Mouse (Mus musculus): ENCODE data around the gene H2-Ke6. TPM values are rescaled to one million over a fixed set of nuclear protein-coding genes. Genes with fewer than 3 reads are reported as not detected.

H2-Ke6 gene
- total and polyA plus RNA-seq, 2 experiments, result 80.5 to 162 TPM

DNA sequence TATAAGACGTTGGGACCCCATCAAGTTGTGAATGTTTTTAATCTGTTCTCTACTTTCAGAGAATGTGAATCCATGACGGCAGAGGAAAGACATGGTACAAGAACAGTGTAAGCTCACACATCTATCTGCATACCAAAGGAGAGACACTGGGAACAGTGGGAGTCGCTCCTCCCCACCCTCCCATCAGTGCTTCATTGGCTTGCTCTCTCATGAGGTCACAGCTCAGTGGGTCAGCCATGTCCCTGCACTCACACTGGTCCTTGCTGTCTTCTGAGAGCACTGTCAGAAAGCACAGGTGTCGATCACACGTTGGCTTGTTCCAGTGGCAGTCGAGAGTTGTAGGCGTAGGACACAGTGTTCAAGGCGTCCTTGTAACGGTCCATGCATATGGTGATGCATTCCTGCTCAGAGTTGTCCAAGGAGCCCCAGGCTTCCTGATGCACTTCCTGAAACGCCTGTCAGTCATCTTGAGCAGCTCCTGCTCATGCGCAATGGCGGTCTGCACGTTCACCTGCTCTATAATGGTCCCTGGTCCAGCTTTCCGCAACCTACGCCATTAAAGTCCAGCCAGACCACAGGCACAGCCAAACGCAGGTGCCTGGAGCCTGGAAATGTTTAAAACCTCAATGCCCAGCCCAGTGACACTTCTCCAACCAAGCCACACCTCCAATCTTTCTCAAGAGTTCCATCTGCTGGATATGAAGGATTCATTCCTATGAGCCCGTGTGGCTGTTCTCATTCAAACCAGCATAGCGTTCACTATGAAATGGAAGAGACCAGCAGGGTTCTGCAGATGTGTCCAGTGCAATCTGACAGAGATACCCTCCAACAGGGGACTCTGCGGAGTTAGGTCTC is 47.5 kb downstream of the H2-Ke6 start:
- H3K36me3 ChIP-seq (ENCODE audit: control insufficient read depth, insufficient read depth, low read length), result no peaks in the 10 kb centered on the region
- WGBS, result 64% methylated on average over 19 of the region's 19 CpGs
- H3K4me3 ChIP-seq (ENCODE audit: insufficient read depth, low read depth, low read length), result no peak overlapping the region
- no peak overlapping the region for H3K9ac ChIP-seq (ENCODE audit: low read depth, low read length)
- peak overlapping the region; percentile 69 for H3K27ac ChIP-seq (replicated peaks; ENCODE audit: insufficient read depth, low read depth, low read length)
- peaks cover 3% of the 10 kb centered on the region; the same call in 1 of the 2 replicates for H3K79me2 ChIP-seq (ENCODE audit: control insufficient read depth, insufficient read depth, low read length)
- H3K27me3 ChIP-seq (ENCODE audit: control insufficient read depth, insufficient read depth, low read length), result no peaks in the 10 kb centered on the region
- no peak for TF ChIP-seq POLR2A (IDR thresholded peaks at IDR 0.05; ENCODE audit: extremely low read depth, insufficient read depth, low read length)
- peaks cover 17% of the 10 kb centered on the region for H3K4me1 ChIP-seq (ENCODE audit: control insufficient read depth, insufficient read depth, low read length)
- peak; percentile 71 for DNase-seq (ENCODE audit: extremely low read depth, low read depth, low spot score)

DNA sequence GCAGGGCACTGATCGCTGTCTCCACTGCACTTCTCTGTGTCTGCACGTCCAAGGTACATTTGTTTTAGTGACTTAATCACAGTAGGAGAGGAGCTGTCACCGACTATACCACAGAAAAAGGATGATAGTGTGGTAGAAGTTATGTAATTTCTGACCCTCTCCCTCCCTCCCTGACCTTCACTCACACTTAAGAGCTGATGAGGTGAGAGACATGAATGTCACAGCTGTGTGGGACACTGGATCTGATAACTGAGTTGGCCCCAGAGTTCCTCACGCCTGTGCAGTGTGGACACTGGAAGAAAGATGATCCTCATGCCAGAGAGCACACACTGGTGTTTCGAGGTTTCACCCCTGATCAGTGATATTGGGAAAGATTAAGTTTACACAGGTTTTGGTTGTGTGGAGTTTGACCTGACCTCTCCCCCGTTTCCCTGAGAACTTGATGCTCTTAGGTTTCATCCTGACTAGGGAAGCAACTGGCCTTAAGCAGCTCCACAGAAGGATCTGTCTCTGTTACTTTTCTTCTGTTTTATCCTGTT is 48.3 kb downstream of the H2-Ke6 start:
- Histone ChIP-seq H3K27me3 (ENCODE audit: control insufficient read depth, insufficient read depth, low read length) (no peaks in the 10 kb centered on the region), H3K9ac (ENCODE audit: low read depth, low read length) (peak overlapping the region; percentile 27; the same call in 1 of the 2 replicates), H3K36me3 (ENCODE audit: control insufficient read depth, insufficient read depth, low read length) (no peaks in the 10 kb centered on the region; the same call in 1 of the 2 replicates), H3K4me3 (ENCODE audit: insufficient read depth, low read depth, low read length) (no peak overlapping the region), H3K79me2 (ENCODE audit: control insufficient read depth, insufficient read depth, low read length) (peaks cover 3% of the 10 kb centered on the region; the same call in 1 of the 2 replicates), H3K4me1 (ENCODE audit: control insufficient read depth, insufficient read depth, low read length) (peaks cover 17% of the 10 kb centered on the region), H3K27ac (replicated peaks; ENCODE audit: insufficient read depth, low read depth, low read length) (peak overlapping the region; percentile 84)
- WGBS, result 27% methylated on average over 6 of the region's 6 CpGs
- TF ChIP-seq POLR2A (IDR thresholded peaks at IDR 0.05; ENCODE audit: extremely low read depth, insufficient read depth, low read length) (no peak), CTCF (IDR thresholded peaks at IDR 0.05; ENCODE audit: low read depth, low read length) (no peak)
- DNase-seq (ENCODE audit: extremely low read depth, low read depth, low spot score), result peak; percentile 99

DNA sequence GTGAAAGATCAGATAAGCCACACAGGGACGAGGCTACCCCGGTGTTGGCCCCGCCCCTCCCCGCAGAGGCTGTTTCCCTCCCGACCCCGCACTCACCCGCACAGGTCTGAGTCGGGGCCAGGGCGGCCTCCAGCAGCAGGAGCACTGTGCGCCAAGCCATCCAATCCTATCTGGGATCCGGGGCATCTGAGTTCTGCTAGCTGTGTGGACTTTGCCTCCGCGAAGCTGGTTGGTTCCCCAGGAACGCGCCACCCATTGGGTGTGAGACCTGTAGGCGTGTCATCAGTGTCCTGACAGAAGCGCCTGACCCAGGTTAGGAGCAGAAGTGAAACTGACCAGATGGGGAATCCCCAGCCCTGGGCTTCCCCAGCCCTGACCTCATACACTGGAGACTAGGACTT is 49.2 kb downstream of the H2-Ke6 start:
- Histone ChIP-seq H3K79me2 (ENCODE audit: control insufficient read depth, insufficient read depth, low read length) (peaks cover 3% of the 10 kb centered on the region; the same call in 1 of the 2 replicates), H3K4me1 (ENCODE audit: control insufficient read depth, insufficient read depth, low read length) (peaks cover 17% of the 10 kb centered on the region), H3K4me3 (ENCODE audit: insufficient read depth, low read depth, low read length) (peak overlapping the region; percentile 78), H3K9ac (ENCODE audit: low read depth, low read length) (peak overlapping the region; percentile 86), H3K27ac (replicated peaks; ENCODE audit: insufficient read depth, low read depth, low read length) (peak overlapping the region; percentile 84), H3K36me3 (ENCODE audit: control insufficient read depth, insufficient read depth, low read length) (no peaks in the 10 kb centered on the region; the same call in 1 of the 2 replicates), H3K27me3 (ENCODE audit: control insufficient read depth, insufficient read depth, low read length) (no peaks in the 10 kb centered on the region)
- 0% methylated on average over 17 of the region's 17 CpGs for WGBS
- no peak for TF ChIP-seq CTCF (IDR thresholded peaks at IDR 0.05; ENCODE audit: low read depth, low read length)
- peak; percentile 83 for TF ChIP-seq POLR2A (IDR thresholded peaks at IDR 0.05; ENCODE audit: extremely low read depth, insufficient read depth, low read length)
- DNase-seq (ENCODE audit: extremely low read depth, low read depth, low spot score), result peak; percentile 99

DNA sequence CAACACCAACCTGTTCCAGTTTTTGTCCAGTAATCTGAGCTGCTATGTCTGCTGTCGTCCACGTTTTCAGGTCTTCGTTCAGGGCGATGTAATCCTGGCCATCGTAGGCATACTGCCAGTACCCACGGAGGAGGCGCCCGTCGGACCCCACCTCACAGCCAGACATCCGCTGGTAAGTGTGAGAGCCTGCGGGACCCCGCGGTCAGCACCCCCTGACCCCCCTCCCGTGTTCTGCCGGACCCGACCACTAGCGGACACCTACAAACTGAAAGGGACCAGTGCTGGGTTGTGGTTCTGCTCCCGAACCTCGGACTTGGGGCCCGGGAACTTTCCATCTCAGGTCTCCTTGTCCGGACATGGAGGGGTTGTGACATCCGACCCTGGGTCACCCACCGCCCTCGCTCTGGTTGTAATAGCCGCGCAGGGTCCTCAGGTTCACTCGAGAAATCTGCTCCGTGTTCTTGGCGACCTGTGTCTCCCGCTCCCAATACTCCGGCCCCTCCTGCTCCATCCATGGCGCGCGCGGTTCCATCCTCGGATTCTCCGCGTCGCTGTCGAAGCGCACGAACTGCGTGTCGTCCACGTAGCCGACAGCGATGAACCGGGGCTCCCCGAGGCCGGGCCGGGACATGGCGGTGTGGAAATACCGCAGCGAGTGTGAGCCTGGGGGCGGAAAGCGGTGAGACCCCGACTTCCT is 49.9 kb downstream of the H2-Ke6 start:
- peak overlapping the region; percentile 78 for H3K4me3 ChIP-seq (ENCODE audit: insufficient read depth, low read depth, low read length)
- no peak for DNase-seq (ENCODE audit: extremely low read depth, low read depth, low spot score)
- peak overlapping the region; percentile 65 for H3K27ac ChIP-seq (replicated peaks; ENCODE audit: insufficient read depth, low read depth, low read length)
- peaks cover 17% of the 10 kb centered on the region for H3K4me1 ChIP-seq (ENCODE audit: control insufficient read depth, insufficient read depth, low read length)
- peaks cover 3% of the 10 kb centered on the region; the same call in 1 of the 2 replicates for H3K79me2 ChIP-seq (ENCODE audit: control insufficient read depth, insufficient read depth, low read length)
- 2% methylated on average over 57 of the region's 57 CpGs for WGBS
- no peak for TF ChIP-seq POLR2A (IDR thresholded peaks at IDR 0.05; ENCODE audit: extremely low read depth, insufficient read depth, low read length)
- TF ChIP-seq CTCF (IDR thresholded peaks at IDR 0.05; ENCODE audit: low read depth, low read length), result no peak
- H3K9ac ChIP-seq (ENCODE audit: low read depth, low read length), result peak overlapping the region; percentile 86
- no peaks in the 10 kb centered on the region; the same call in 1 of the 2 replicates for H3K36me3 ChIP-seq (ENCODE audit: control insufficient read depth, insufficient read depth, low read length)
- no peaks in the 10 kb centered on the region for H3K27me3 ChIP-seq (ENCODE audit: control insufficient read depth, insufficient read depth, low read length)

Other genes starting within 250 kb of the H2-Ke6 start
Only the 30 nearest of the 33 such genes appear.
- 275 and 294 TPM in 2 replicates for gene Rps28, start 203.5 kb downstream of the H2-Ke6 start, total RNA-seq (2014; rRNA removed)
- gene Rps28, start 203.5 kb downstream of the H2-Ke6 start, polyA plus RNA-seq (2012; rRNA removed), result 374 and 500 TPM in 2 replicates
- gene Ndufa7, start 203.5 kb downstream of the H2-Ke6 start, total RNA-seq (2014; rRNA removed), result 214 and 217 TPM in 2 replicates
- 372 and 457 TPM in 2 replicates for gene Ndufa7, start 203.5 kb downstream of the H2-Ke6 start, polyA plus RNA-seq (2012; rRNA removed)
- 7.1 and 7.5 TPM in 2 replicates for gene Cd320, start 185.0 kb downstream of the H2-Ke6 start, total RNA-seq (2014; rRNA removed)
- 13.0 and 16.9 TPM in 2 replicates for gene Cd320, start 185.0 kb downstream of the H2-Ke6 start, polyA plus RNA-seq (2012; rRNA removed)
- not detected in 2 replicates for gene Gm7029, start 154.2 kb downstream of the H2-Ke6 start, total RNA-seq (2014; rRNA removed)
- gene Gm7029, start 154.2 kb downstream of the H2-Ke6 start, polyA plus RNA-seq (2012; rRNA removed), result not detected in 2 replicates
- gene Kifc1, start 137.4 kb downstream of the H2-Ke6 start, total RNA-seq (2014; rRNA removed), result 0.18 and 1.2 TPM in 2 replicates
- gene Kifc1, start 137.4 kb downstream of the H2-Ke6 start, polyA plus RNA-seq (2012; rRNA removed), result 0.20 and 0.31 TPM in 2 replicates
- not detected in 2 replicates for gene Platr17, start 122.9 kb downstream of the H2-Ke6 start, total RNA-seq (2014; rRNA removed)
- 0.18 TPM in 1 of 2 replicates, not detected in the other for gene Platr17, start 122.9 kb downstream of the H2-Ke6 start, polyA plus RNA-seq (2012; rRNA removed)
- 8.3 and 10.2 TPM in 2 replicates for gene Daxx, start 118.6 kb downstream of the H2-Ke6 start, total RNA-seq (2014; rRNA removed)
- gene Daxx, start 118.6 kb downstream of the H2-Ke6 start, polyA plus RNA-seq (2012; rRNA removed), result 15.8 and 30.8 TPM in 2 replicates
- gene Tapbp, start 112.2 kb downstream of the H2-Ke6 start, total RNA-seq (2014; rRNA removed), result 47.2 and 58.5 TPM in 2 replicates
- 95.4 and 105 TPM in 2 replicates for gene Tapbp, start 112.2 kb downstream of the H2-Ke6 start, polyA plus RNA-seq (2012; rRNA removed)
- gene Zbtb22, start 112.2 kb downstream of the H2-Ke6 start, total RNA-seq (2014; rRNA removed), result 11.1 and 12.7 TPM in 2 replicates
- 23.9 and 30.2 TPM in 2 replicates for gene Zbtb22, start 112.2 kb downstream of the H2-Ke6 start, polyA plus RNA-seq (2012; rRNA removed)
- gene Rgl2, start 98.5 kb downstream of the H2-Ke6 start, total RNA-seq (2014; rRNA removed), result 9.8 and 10.9 TPM in 2 replicates
- gene Rgl2, start 98.5 kb downstream of the H2-Ke6 start, polyA plus RNA-seq (2012; rRNA removed), result 19.4 and 27.7 TPM in 2 replicates
- gene Pfdn6, start 87.7 kb downstream of the H2-Ke6 start, total RNA-seq (2014; rRNA removed), result 37.9 and 40.8 TPM in 2 replicates
- gene Pfdn6, start 87.7 kb downstream of the H2-Ke6 start, polyA plus RNA-seq (2012; rRNA removed), result 15.5 and 21.9 TPM in 2 replicates
- 9.3 and 11.3 TPM in 2 replicates for gene Wdr46, start 87.4 kb downstream of the H2-Ke6 start, total RNA-seq (2014; rRNA removed)
- gene Wdr46, start 87.4 kb downstream of the H2-Ke6 start, polyA plus RNA-seq (2012; rRNA removed), result 13.2 and 16.4 TPM in 2 replicates
- gene B3galt4, start 76.6 kb downstream of the H2-Ke6 start, total RNA-seq (2014; rRNA removed), result 0.54 and 0.55 TPM in 2 replicates
- 0.68 and 0.97 TPM in 2 replicates for gene B3galt4, start 76.6 kb downstream of the H2-Ke6 start, polyA plus RNA-seq (2012; rRNA removed)
- gene Vps52, start 72.2 kb downstream of the H2-Ke6 start, total RNA-seq (2014; rRNA removed), result 10.5 and 10.9 TPM in 2 replicates
- 31.1 and 40.6 TPM in 2 replicates for gene Vps52, start 72.2 kb downstream of the H2-Ke6 start, polyA plus RNA-seq (2012; rRNA removed)
- gene Rps18, start 72.1 kb downstream of the H2-Ke6 start, total RNA-seq (2014; rRNA removed), result 1,559 and 1,933 TPM in 2 replicates
- gene Rps18, start 72.1 kb downstream of the H2-Ke6 start, polyA plus RNA-seq (2012; rRNA removed), result 224 and 252 TPM in 2 replicates
- 2,105 and 2,348 TPM in 2 replicates for gene H2-K1, start 27.7 kb downstream of the H2-Ke6 start, total RNA-seq (2014; rRNA removed)
- gene H2-K1, start 27.7 kb downstream of the H2-Ke6 start, polyA plus RNA-seq (2012; rRNA removed), result 4,310 and 5,575 TPM in 2 replicates
- gene Ring1, start 3.4 kb downstream of the H2-Ke6 start, total RNA-seq (2014; rRNA removed), result 10.0 and 13.7 TPM in 2 replicates
- gene Ring1, start 3.4 kb downstream of the H2-Ke6 start, polyA plus RNA-seq (2012; rRNA removed), result 29.7 and 33.8 TPM in 2 replicates
- 51.2 and 54.7 TPM in 2 replicates for gene Slc39a7, start 3.6 kb upstream of the H2-Ke6 start, total RNA-seq (2014; rRNA removed)
- gene Slc39a7, start 3.6 kb upstream of the H2-Ke6 start, polyA plus RNA-seq (2012; rRNA removed), result 98.0 and 115 TPM in 2 replicates
- gene Rxrb, start 3.8 kb upstream of the H2-Ke6 start, total RNA-seq (2014; rRNA removed), result 13.0 and 17.0 TPM in 2 replicates
- gene Rxrb, start 3.8 kb upstream of the H2-Ke6 start, polyA plus RNA-seq (2012; rRNA removed), result 40.3 and 46.5 TPM in 2 replicates
- 0.18 and 0.74 TPM in 2 replicates for gene Col11a2, start 11.4 kb upstream of the H2-Ke6 start, total RNA-seq (2014; rRNA removed)
- gene Col11a2, start 11.4 kb upstream of the H2-Ke6 start, polyA plus RNA-seq (2012; rRNA removed), result 0.20 and 0.23 TPM in 2 replicates
- gene H2-Oa, start 64.3 kb upstream of the H2-Ke6 start, total RNA-seq (2014; rRNA removed), result 0.28 and 0.47 TPM in 2 replicates
- gene H2-Oa, start 64.3 kb upstream of the H2-Ke6 start, polyA plus RNA-seq (2012; rRNA removed), result 0.76 and 1.4 TPM in 2 replicates
- gene H2-DMa, start 91.5 kb upstream of the H2-Ke6 start, total RNA-seq (2014; rRNA removed), result 7.1 and 8.5 TPM in 2 replicates
- gene H2-DMa, start 91.5 kb upstream of the H2-Ke6 start, polyA plus RNA-seq (2012; rRNA removed), result 8.3 and 13.1 TPM in 2 replicates
- gene Brd2, start 94.6 kb upstream of the H2-Ke6 start, total RNA-seq (2014; rRNA removed), result 39.0 and 53.2 TPM in 2 replicates
- gene Brd2, start 94.6 kb upstream of the H2-Ke6 start, polyA plus RNA-seq (2012; rRNA removed), result 55.8 and 76.9 TPM in 2 replicates
- gene H2-DMb2, start 115.2 kb upstream of the H2-Ke6 start, total RNA-seq (2014; rRNA removed), result 0.74 and 1.7 TPM in 2 replicates
- 1.1 and 3.1 TPM in 2 replicates for gene H2-DMb2, start 115.2 kb upstream of the H2-Ke6 start, polyA plus RNA-seq (2012; rRNA removed)
- gene H2-DMb1, start 125.0 kb upstream of the H2-Ke6 start, total RNA-seq (2014; rRNA removed), result 4.2 and 6.6 TPM in 2 replicates
- gene H2-DMb1, start 125.0 kb upstream of the H2-Ke6 start, polyA plus RNA-seq (2012; rRNA removed), result 8.3 and 14.5 TPM in 2 replicates
- 15.1 and 17.3 TPM in 2 replicates for gene Tap1, start 159.5 kb upstream of the H2-Ke6 start, total RNA-seq (2014; rRNA removed)
- 18.8 and 23.5 TPM in 2 replicates for gene Tap1, start 159.5 kb upstream of the H2-Ke6 start, polyA plus RNA-seq (2012; rRNA removed)
- gene Psmb9, start 159.7 kb upstream of the H2-Ke6 start, total RNA-seq (2014; rRNA removed), result 23.3 and 38.1 TPM in 2 replicates
- gene Psmb9, start 159.7 kb upstream of the H2-Ke6 start, polyA plus RNA-seq (2012; rRNA removed), result 38.0 and 41.5 TPM in 2 replicates
- 66.9 and 101 TPM in 2 replicates for gene Psmb8, start 169.7 kb upstream of the H2-Ke6 start, total RNA-seq (2014; rRNA removed)
- 56.7 and 80.3 TPM in 2 replicates for gene Psmb8, start 169.7 kb upstream of the H2-Ke6 start, polyA plus RNA-seq (2012; rRNA removed)
- gene Tap2, start 175.5 kb upstream of the H2-Ke6 start, total RNA-seq (2014; rRNA removed), result 14.4 and 15.2 TPM in 2 replicates
- 18.4 and 24.6 TPM in 2 replicates for gene Tap2, start 175.5 kb upstream of the H2-Ke6 start, polyA plus RNA-seq (2012; rRNA removed)
- 1.5 and 1.6 TPM in 2 replicates for gene H2-Ob, start 210.8 kb upstream of the H2-Ke6 start, total RNA-seq (2014; rRNA removed)
- gene H2-Ob, start 210.8 kb upstream of the H2-Ke6 start, polyA plus RNA-seq (2012; rRNA removed), result 0.96 and 2.9 TPM in 2 replicates

Measured in liver, adult 2 months (tissue).